Mouse (Mus musculus) monocyte, adult 2 months (primary cell): ENCODE measurements around the gene H2-DMb2.
"Not testable (repeated sequence)": the region's sequence is repeated elsewhere in the genome, so short reads cannot be mapped to it uniquely, and the experiment has no call there.

Experiments
- DNase-seq, 2 experiments: peaks; one replicate each; pipeline ENCODE4 v3.0.0; 2022; ENCODE audit warnings: low spot score in 2 of 2, low read depth in 1 of 2

H2-DMb2 gene

GRCm38 (mm10) chr17:34134451-34134850 lies 8.7 kb upstream of the H2-DMb2 start:
- DNase-seq: no peak

- peak; percentile 95 to 98 for DNase-seq
Observed at GRCm38 (mm10) chr17:34135297-34136224, 7.5 kb upstream of the H2-DMb2 start.

- no peak for DNase-seq
Observed at GRCm38 (mm10) chr17:34137601-34138000, 5.5 kb upstream of the H2-DMb2 start.

GRCm38 (mm10) chr17:34138655-34139054 lies 4.5 kb upstream of the H2-DMb2 start:
- DNase-seq: no peak

- no peak for DNase-seq
Observed at GRCm38 (mm10) chr17:34139416-34139815, 3.7 kb upstream of the H2-DMb2 start.

GRCm38 (mm10) chr17:34140240-34140639 lies 2.9 kb upstream of the H2-DMb2 start:
- DNase-seq: no peak

GRCm38 (mm10) chr17:34141448-34141847 lies 1.7 kb upstream of the H2-DMb2 start:
- DNase-seq: no peak

GRCm38 (mm10) chr17:34142456-34143010 lies 574 bp upstream of the H2-DMb2 start:
- no peak for DNase-seq

GRCm38 (mm10) chr17:34143461-34143860 lies 354 bp downstream of the H2-DMb2 start:
- no peak for DNase-seq

- DNase-seq: not testable (repeated sequence)
Observed at GRCm38 (mm10) chr17:34144221-34144620, 1.1 kb downstream of the H2-DMb2 start.

- DNase-seq: no peak
Observed at GRCm38 (mm10) chr17:34144960-34145371, 1.9 kb downstream of the H2-DMb2 start.

GRCm38 (mm10) chr17:34152923-34153322 lies 9.8 kb downstream of the H2-DMb2 start, which contains the start of gene H2-DMb1:
TSS of gene H2-DMb1 (plus strand) at chr17:34153072.
- DNase-seq: peak in 1 of 2 experiments; percentile 50

- DNase-seq: no peak
Observed at GRCm38 (mm10) chr17:34155534-34155933, 12.4 kb downstream of the H2-DMb2 start.

- DNase-seq: no peak
Observed at GRCm38 (mm10) chr17:34164202-34164895, 21.2 kb downstream of the H2-DMb2 start.

GRCm38 (mm10) chr17:34165033-34165730 lies 22.1 kb downstream of the H2-DMb2 start:
- no peak for DNase-seq

- DNase-seq: peak in 1 of 2 experiments; percentile 35
Observed at GRCm38 (mm10) chr17:34169279-34169678, 26.2 kb downstream of the H2-DMb2 start.

GRCm38 (mm10) chr17:34170487-34170876 lies 27.4 kb downstream of the H2-DMb2 start:
- DNase-seq: no peak

- peak in 1 of 2 experiments; percentile 69 for DNase-seq
Observed at GRCm38 (mm10) chr17:34170877-34171498, 27.9 kb downstream of the H2-DMb2 start.

GRCm38 (mm10) chr17:34172528-34172927 lies 29.4 kb downstream of the H2-DMb2 start:
- no peak for DNase-seq

- DNase-seq: peak in 1 of 2 experiments; percentile 44
Observed at GRCm38 (mm10) chr17:34174075-34174474, 31.0 kb downstream of the H2-DMb2 start.

GRCm38 (mm10) chr17:34177179-34177578 lies 34.1 kb downstream of the H2-DMb2 start:
- no peak for DNase-seq
